Mouse (Mus musculus): ENCODE measurements around the gene Hnrnph1.

DNA sequence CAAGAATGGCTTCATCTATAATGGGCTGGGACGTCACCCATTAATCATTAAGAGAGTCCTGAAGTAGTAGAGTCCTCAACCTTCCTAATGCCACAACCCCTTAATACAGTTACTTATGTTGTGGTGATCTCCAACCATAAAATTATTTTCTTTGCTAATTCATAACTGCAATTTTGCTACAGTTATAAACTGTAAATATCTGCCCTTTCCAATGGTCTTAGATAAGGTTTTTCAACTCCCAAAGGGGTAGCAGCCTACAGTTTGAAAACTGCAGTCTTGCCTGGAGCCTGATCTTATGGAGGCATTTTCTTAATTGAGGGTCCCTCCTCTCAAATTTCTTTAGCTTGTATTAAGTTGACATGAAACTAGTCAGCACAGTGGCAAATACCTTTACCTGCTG is 47.4 kb upstream of the Hnrnph1 start:
- no peak for TF ChIP-seq CTCF (IDR thresholded peaks at IDR 0.05; ENCODE audit: control insufficient read depth, insufficient read depth, low read length)
- TF ChIP-seq POLR2A (IDR thresholded peaks at IDR 0.05; ENCODE audit: borderline replicate concordance, control insufficient read depth, low read depth, low read length), result no peak
